In genomic region chr1:192599746-192600145, GRCm38 (mm10) we compare ENCODE assay signal across 28 mouse cellular contexts.
DNase-seq lines count a peak whose midpoint lies in the region; ATAC-seq and TF ChIP-seq lines count a peak whose summit lies in the region.
"Had no signal": no experiment of that assay in that cellular context is flagged by ENCODE, and none has a peak within 500 bp of the region (broad histone marks: within the 10 kb centered on the region; RNA-seq: fewer than 3 reads in every experiment).

No protein-coding gene starts in this region.

- in situ Hi-C loops in CH12.LX (cut with MboI; ENCODE audit: low pct_ligation_motif_present, low pct_unique_long_range_greater_than_20kb, low sequenced_read_pairs) = loop anchor here (5.0 kb wide), 1 partner anchor 422 kb away; no protein-coding TSS in a partner anchor

- intact Hi-C loops in heart, postnatal 36 days (cut with DNase I) = loop anchor here (2.0 kb wide), 1 partner anchor 111 kb away; no protein-coding TSS in a partner anchor
- intact Hi-C loops in left cerebral cortex, postnatal 10 days (cut with DNase I) = loop anchor here (5.0 kb wide), 1 partner anchor 108 kb away; no protein-coding TSS in a partner anchor

- dilution Hi-C loops in CH12.LX (cut with MboI; ENCODE audit: extremely low pct_ligation_motif_present, extremely low pct_unique_long_range_greater_than_20kb, low sequenced_read_pairs) = no loop called here

- H3K4me1 ChIP-seq in CH12.LX (ENCODE audit: control insufficient read depth in 1 of 2, insufficient read depth in 2 of 2) = peaks cover 0 to 10% of the 10 kb centered on the region in 2 experiments; a peak in 2 of 4 replicates
- H3K4me1 ChIP-seq in intestine, embryonic 15.5 days (replicated peaks) = peaks cover 6% of the 10 kb centered on the region; the same call in 1 of the 2 replicates
- H3K4me1 ChIP-seq in forebrain, embryonic 12.5 days = peaks cover 5% of the 10 kb centered on the region; the same call in 1 of the 2 replicates
- H3K4me1 ChIP-seq: forebrain, embryonic 13.5 days had no signal

- ATAC-seq in intestine, embryonic 15.5 days = peak; percentile 44
- no peak for ATAC-seq in forebrain, embryonic 12.5 days (ENCODE audit: low FRiP score)
- ATAC-seq: activated CD4-positive, CD25-positive, alpha-beta regulatory T cell, adult 4 months; forebrain, embryonic 13.5 days; forebrain, embryonic 16.5 days; hindbrain, embryonic 16.5 days had no signal

- no peak overlapping the region for H3K9ac ChIP-seq in CH12.LX (ENCODE audit: insufficient read depth, low read depth)
- H3K9ac ChIP-seq in intestine, embryonic 15.5 days = no peak overlapping the region
- H3K9ac ChIP-seq in forebrain, embryonic 12.5 days = no peak overlapping the region
- H3K9ac ChIP-seq: embryonic facial prominence, embryonic 13.5 days; forebrain, embryonic 13.5 days; hindbrain, embryonic 13.5 days had no signal

- no peak for TF ChIP-seq EP300 in CH12.LX (IDR thresholded peaks at IDR 0.05; ENCODE audit: low read length)

- H3K36me3 ChIP-seq in CH12.LX (replicated peaks in 1 of 2; ENCODE audit: control insufficient read depth in 1 of 2, insufficient read depth in 1 of 2, low read length in 1 of 2) = no peaks in the 10 kb centered on the region
- no peaks in the 10 kb centered on the region for H3K36me3 ChIP-seq in intestine, embryonic 15.5 days
- H3K36me3 ChIP-seq in splenic B cell, adult 2 months (ENCODE audit: control insufficient read depth, insufficient read depth, low read length, poor library complexity, severe bottlenecking) = no peaks in the 10 kb centered on the region
- H3K36me3 ChIP-seq in forebrain, embryonic 12.5 days (replicated peaks) = no peaks in the 10 kb centered on the region
- H3K36me3 ChIP-seq: embryonic facial prominence, embryonic 10.5 days; embryonic facial prominence, embryonic 13.5 days; hindbrain, embryonic 10.5 days; hindbrain, embryonic 13.5 days had no signal

- H3K9me3 ChIP-seq in CH12.LX (replicated peaks; ENCODE audit: low read length) = no peaks in the 10 kb centered on the region
- H3K9me3 ChIP-seq in intestine, embryonic 15.5 days = no peaks in the 10 kb centered on the region
- no peaks in the 10 kb centered on the region for H3K9me3 ChIP-seq in forebrain, embryonic 12.5 days
- H3K9me3 ChIP-seq: embryonic facial prominence, embryonic 10.5 days; embryonic facial prominence, embryonic 13.5 days; forebrain, embryonic 13.5 days; hindbrain, embryonic 10.5 days; hindbrain, embryonic 13.5 days had no signal

- TF ChIP-seq POLR2A in CH12.LX (IDR thresholded peaks at IDR 0.05; ENCODE audit: low read depth, low read length) = no peak

- DNase-seq in CH12.LX (ENCODE audit: extremely low read depth) = peak; percentile 15
- DNase-seq in large intestine, adult 2 months (ENCODE audit: low read depth, low spot score) = peak; percentile 27
- DNase-seq in splenic B cell, adult 2 months (ENCODE audit: low read depth, low spot score) = peak; percentile 1
- DNase-seq in heart, postnatal 36 days = no peak
- DNase-seq in kidney, adult 8-10 months = no peak
- no peak for DNase-seq in left cerebral cortex, postnatal 10 days (ENCODE audit: extremely low spot score in 1 of 2, low spot score in 2 of 2)
- DNase-seq: adrenal gland, adult 8-10 months; adrenal gland, postnatal 36 days; B cell, adult 2 months; cerebellum, adult 2 months; cerebellum, adult 9-11 months; cerebellum, postnatal 25 days; embryo, embryonic 11 days; gastrocnemius, postnatal 10 days; gastrocnemius, postnatal 36 days; heart, adult 11 months had no signal

- no peak overlapping the region for H3K4me3 ChIP-seq in CH12.LX (replicated peaks in 1 of 3; ENCODE audit: low read depth in 2 of 3, low read length in 2 of 3, poor library complexity in 1 of 3)
- H3K4me3 ChIP-seq in intestine, embryonic 15.5 days (replicated peaks) = no peak overlapping the region
- H3K4me3 ChIP-seq in forebrain, embryonic 12.5 days (replicated peaks) = no peak overlapping the region
- H3K4me3 ChIP-seq: embryonic facial prominence, embryonic 10.5 days; embryonic facial prominence, embryonic 13.5 days; erythroblast, embryonic 14.5 days; forebrain, embryonic 13.5 days; hindbrain, embryonic 10.5 days; hindbrain, embryonic 13.5 days had no signal

- H3K4me2 ChIP-seq in CH12.LX (ENCODE audit: insufficient read depth, low read depth, poor library complexity, severe bottlenecking) = no peak overlapping the region
- H3K4me2 ChIP-seq in intestine, embryonic 15.5 days (replicated peaks) = no peak overlapping the region
- no peak overlapping the region for H3K4me2 ChIP-seq in forebrain, embryonic 12.5 days
- H3K4me2 ChIP-seq: embryonic facial prominence, embryonic 13.5 days; forebrain, embryonic 13.5 days; heart, embryonic 11.5 days; hindbrain, embryonic 13.5 days had no signal

- TF ChIP-seq RAD21 in CH12.LX (IDR thresholded peaks at IDR 0.05; ENCODE audit: low read depth, low read length) = no peak

- no peaks in the 10 kb centered on the region for H3K79me2 ChIP-seq in CH12.LX (replicated peaks; ENCODE audit: control insufficient read depth, extremely low read depth, insufficient read depth, poor library complexity, severe bottlenecking)

- no peak for TF ChIP-seq CTCF in CH12.LX (conservative IDR thresholded peaks at IDR 0.05 in 1 of 2, IDR thresholded peaks at IDR 0.05 in 1 of 2; ENCODE audit: low read depth in 2 of 2, low read length in 2 of 2)

- H3K27ac ChIP-seq in CH12.LX (ENCODE audit: insufficient read depth, low read depth) = no peak overlapping the region
- H3K27ac ChIP-seq in intestine, embryonic 15.5 days = no peak overlapping the region
- no peak overlapping the region for H3K27ac ChIP-seq in forebrain, embryonic 12.5 days
- H3K27ac ChIP-seq: embryonic facial prominence, embryonic 10.5 days; embryonic facial prominence, embryonic 13.5 days; forebrain, embryonic 13.5 days; hindbrain, embryonic 10.5 days; hindbrain, embryonic 13.5 days had no signal

- peaks cover 64% of the 10 kb centered on the region for H3K27me3 ChIP-seq in CH12.LX (replicated peaks)
- no peaks in the 10 kb centered on the region for H3K27me3 ChIP-seq in intestine, embryonic 15.5 days (replicated peaks)
- H3K27me3 ChIP-seq in splenic B cell, adult 2 months (ENCODE audit: control insufficient read depth, insufficient read depth, low read length, poor library complexity, severe bottlenecking) = no peaks in the 10 kb centered on the region
- H3K27me3 ChIP-seq in forebrain, embryonic 12.5 days = no peaks in the 10 kb centered on the region
- H3K27me3 ChIP-seq: embryonic facial prominence, embryonic 13.5 days; forebrain, embryonic 13.5 days; hindbrain, embryonic 13.5 days had no signal

- 83% methylated on average over 7 of the region's 7 CpGs for WGBS in intestine, embryonic 15.5 days
- WGBS in large intestine, adult 2 months = 28% methylated on average over 7 of the region's 7 CpGs
- 94% methylated on average over 7 of the region's 7 CpGs for WGBS in forebrain, embryonic 12.5 days

TF ChIP-seq in CH12.LX, 34 proteins besides CTCF, POLR2A, EP300 and RAD21:
- TF ChIP-seq BHLHE40 (IDR thresholded peaks at IDR 0.05; ENCODE audit: low read depth, low read length) (peak; percentile 56; the same call in 1 of the 2 replicates), ZC3H11A (IDR thresholded peaks at IDR 0.05; ENCODE audit: low read depth, low read length) (no peak)

Comparison
In these comparisons a context has a peak if more than half of its experiments do, and no peak if none do; other contexts are left out.
1. DNase-seq: peak in CH12.LX (single experiment), large intestine, adult 2 months (single experiment) and splenic B cell, adult 2 months (single experiment); none in heart, postnatal 36 days (0 of 2), kidney, adult 8-10 months (0 of 2) and left cerebral cortex, postnatal 10 days (0 of 2).